Mouse (Mus musculus) CD4-positive helper T cell, adult 2 months (primary cell): ENCODE results near the gene Iqsec1.

Source experiments
- DNase-seq: peaks from one replicate; pipeline ENCODE4 v3.0.0-alpha.2; 2012; ENCODE audit warnings: low read depth, missing footprints, low spot score

Gene Iqsec1

GRCm38 (mm10) chr6:90783176-90783575 is 205.3 kb downstream of the Iqsec1 start:
- no peak for DNase-seq

- peak; percentile 76 for DNase-seq
These were observed 206.3 kb downstream of the Iqsec1 start for GRCm38 (mm10) chr6:90781921-90782770.

GRCm38 (mm10) chr6:90780532-90780931 is 208.0 kb downstream of the Iqsec1 start:
- DNase-seq = no peak

GRCm38 (mm10) chr6:90778841-90779240 is 209.6 kb downstream of the Iqsec1 start:
- DNase-seq = no peak

- DNase-seq = no peak
These were observed 211.2 kb downstream of the Iqsec1 start for GRCm38 (mm10) chr6:90777302-90777701.

- no peak for DNase-seq
These were observed 212.9 kb downstream of the Iqsec1 start for GRCm38 (mm10) chr6:90775606-90776005.

GRCm38 (mm10) chr6:90773811-90774233 is 214.7 kb downstream of the Iqsec1 start:
- DNase-seq = no peak

- no peak for DNase-seq
These were observed 216.4 kb downstream of the Iqsec1 start for GRCm38 (mm10) chr6:90772120-90772519.

GRCm38 (mm10) chr6:90768526-90768925 is 220.0 kb downstream of the Iqsec1 start:
- DNase-seq = no peak

GRCm38 (mm10) chr6:90767874-90768273 is 220.6 kb downstream of the Iqsec1 start:
- no peak for DNase-seq

GRCm38 (mm10) chr6:90764753-90765152 is 223.7 kb downstream of the Iqsec1 start:
- DNase-seq = no peak

GRCm38 (mm10) chr6:90763959-90764591 is 224.4 kb downstream of the Iqsec1 start:
- no peak for DNase-seq

GRCm38 (mm10) chr6:90763295-90763694 is 225.2 kb downstream of the Iqsec1 start:
- no peak for DNase-seq

- no peak for DNase-seq
These were observed 226.3 kb downstream of the Iqsec1 start for GRCm38 (mm10) chr6:90762120-90762736.

GRCm38 (mm10) chr6:90761301-90762056 is 227.0 kb downstream of the Iqsec1 start:
- no peak for DNase-seq

- no peak for DNase-seq
These were observed 227.6 kb downstream of the Iqsec1 start for GRCm38 (mm10) chr6:90760886-90761285.

- DNase-seq = no peak
These were observed 228.7 kb downstream of the Iqsec1 start for GRCm38 (mm10) chr6:90759754-90760153.

GRCm38 (mm10) chr6:90758155-90758554 is 230.3 kb downstream of the Iqsec1 start:
- DNase-seq = no peak

- peak; percentile 42 for DNase-seq
These were observed 231.0 kb downstream of the Iqsec1 start for GRCm38 (mm10) chr6:90757427-90757883.

GRCm38 (mm10) chr6:90756561-90756960 is 231.9 kb downstream of the Iqsec1 start:
- no peak for DNase-seq

GRCm38 (mm10) chr6:90755613-90755941 is 232.9 kb downstream of the Iqsec1 start:
- DNase-seq = no peak
